Mouse (Mus musculus) ES-E14 (cell line): ENCODE data around the gene Gm21860. TPM values are rescaled to one million over a fixed set of nuclear protein-coding genes. Genes with fewer than 3 reads are reported as not detected.
"Not testable (repeated sequence)": the region's sequence is repeated elsewhere in the genome, so short reads cannot be mapped to it uniquely, and the experiment has no call there.

Experiments used
- DNase-seq: peaks from one replicate; pipeline ENCODE4 v3.0.0-alpha.2; 2013; ENCODE audit warnings: low read depth, low spot score
- H3K27ac ChIP-seq: 2 replicates; pipeline ENCODE4 v1.5.1; 2012; ENCODE audit warnings: low read depth, mild to moderate bottlenecking, low read length, moderate library complexity, mixed read lengths; ENCODE audit not compliant: poor library complexity, insufficient read depth, severe bottlenecking
- H3K36me3 ChIP-seq: 2 replicates; pipeline ENCODE4 v1.6.1; 2012; ENCODE audit warnings: mild to moderate bottlenecking, low read length, moderate library complexity, mixed read lengths; ENCODE audit not compliant: control insufficient read depth, poor library complexity, insufficient read depth, severe bottlenecking
- H3K4me1 ChIP-seq, 2 experiments: fragments of 150-350 bp in 1 of 2; sonication (generic) in 1 of 2; 2 replicates each; pipeline ENCODE4 v1.6.1; 2012; ENCODE audit warnings: low read length in 2 of 2, mild to moderate bottlenecking in 1 of 2, mixed read lengths in 1 of 2; ENCODE audit not compliant: control insufficient read depth in 2 of 2, insufficient read depth in 2 of 2, poor library complexity in 1 of 2
- H3K4me3 ChIP-seq, 2 experiments: fragments of 150-350 bp in 1 of 2; sonication (generic) in 1 of 2; 2 replicates each; pipeline ENCODE4 v1.5.1; 2012; ENCODE audit warnings: low read length in 2 of 2, low read depth in 1 of 2, mild to moderate bottlenecking in 1 of 2, mixed read lengths in 1 of 2; ENCODE audit not compliant: insufficient read depth in 1 of 2, poor library complexity in 1 of 2, severe bottlenecking in 1 of 2
- H3K9ac ChIP-seq: 2 replicates; pipeline ENCODE4 v1.6.1; 2012; ENCODE audit warnings: low read depth, mild to moderate bottlenecking, low read length, mixed read lengths; ENCODE audit not compliant: poor library complexity, insufficient read depth, severe bottlenecking
- H3K9me3 ChIP-seq: fragments of 150-350 bp; sonication (generic); 2 replicates; pipeline ENCODE4 v1.6.1; 2012; ENCODE audit warnings: low read depth, mild to moderate bottlenecking, low read length; ENCODE audit not compliant: control insufficient read depth, insufficient read depth
- in situ Hi-C, 2 experiments: fragments of 600-800 bp; cut with MboI; formaldehyde crosslinking; loops; one replicate each; pipeline ENCODE4 v1.15.1; 2025; ENCODE audit warnings: low sequenced_read_pairs in 2 of 2, inconsistent platforms in 1 of 2; ENCODE audit not compliant: unreplicated experiment in 2 of 2
- total RNA-seq: library from RNA; depleted of rRNA; stranded (reverse); fragments of 300-350 nt; gene quantifications from 2 replicates; pipeline ENCODE4 v1.2.3, GENCODE M21; 2012; rRNA removed

Gm21860 gene
- total RNA-seq, 1 experiment, result not detected

- in situ Hi-C loops, H3K4me3 ChIP-seq, H3K9me3 ChIP-seq, DNase-seq, H3K36me3 ChIP-seq, H3K9ac ChIP-seq, H3K27ac ChIP-seq, H3K4me1 ChIP-seq: not testable (repeated sequence)
These were observed 37.1 kb downstream of the Gm21860 start for GRCm38 (mm10) chrY:90717496-90717895.

Other genes with a start within 250 kb of the Gm21860 start
- not detected in 2 replicates for gene Gm47283, start 29.9 kb upstream of the Gm21860 start, total RNA-seq
- not detected in 2 replicates for gene Gm21748, start 84.4 kb upstream of the Gm21860 start, total RNA-seq